Mouse (Mus musculus) cerebellum, postnatal 25 days (tissue): ENCODE data around the gene Smc1b.
"Not testable (repeated sequence)": the region's sequence is repeated elsewhere in the genome, so short reads cannot be mapped to it uniquely, and the experiment has no call there.

Source experiments
- DNase-seq, 2 experiments: peaks; one replicate each; pipeline ENCODE4 v3.0.0; 2021; ENCODE audit warnings: mixed read lengths in 2 of 2

Gene Smc1b

DNA sequence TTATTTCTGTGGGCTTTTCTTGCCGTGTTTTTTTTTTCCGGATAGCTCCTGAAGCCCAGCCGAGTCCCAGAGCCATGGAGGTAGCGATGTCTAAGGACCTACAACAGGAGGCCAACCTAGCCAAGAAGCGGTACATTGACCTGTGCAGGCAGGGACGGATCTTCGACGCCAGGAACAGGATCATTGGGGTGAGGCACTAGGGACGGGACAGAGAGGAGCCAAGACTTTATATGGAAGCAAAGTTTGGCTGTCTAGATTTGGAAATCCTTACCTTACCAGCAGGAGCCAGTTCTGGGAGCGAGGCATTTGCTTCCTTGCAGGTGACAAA, 393 bp upstream of the Smc1b start:
- DNase-seq: no peak

GRCm38 (mm10) chr15:85085641-85086040, 46.1 kb downstream of the Smc1b start:
- DNase-seq: no peak

GRCm38 (mm10) chr15:85072651-85073050, 59.1 kb downstream of the Smc1b start:
- no peak for DNase-seq

- DNase-seq: peak; percentile 44 to 60
Observed at GRCm38 (mm10) chr15:85070561-85070960, 61.2 kb downstream of the Smc1b start.

DNA sequence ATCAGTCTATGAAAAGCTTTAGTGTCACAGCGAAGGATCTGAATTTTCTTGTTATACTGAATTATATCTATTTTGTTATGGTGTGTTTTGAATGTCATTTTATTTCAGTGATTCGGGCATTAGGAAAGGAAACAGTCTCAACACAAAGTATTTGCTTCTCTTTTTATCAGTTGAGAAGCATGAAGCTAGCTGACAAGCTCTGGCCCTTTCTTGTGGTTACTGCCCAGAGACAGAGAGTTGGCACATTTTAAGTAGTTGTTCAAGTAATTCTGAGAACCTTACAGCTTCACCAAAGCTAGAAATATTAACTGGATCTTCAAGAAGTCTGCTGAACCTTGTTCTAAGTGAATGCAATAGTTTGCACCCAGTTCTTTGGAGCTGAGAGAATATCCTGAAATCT, 68.3 kb downstream of the Smc1b start:
- no peak for DNase-seq

GRCm38 (mm10) chr15:85055186-85055585, 76.6 kb downstream of the Smc1b start:
- DNase-seq: no peak

DNA sequence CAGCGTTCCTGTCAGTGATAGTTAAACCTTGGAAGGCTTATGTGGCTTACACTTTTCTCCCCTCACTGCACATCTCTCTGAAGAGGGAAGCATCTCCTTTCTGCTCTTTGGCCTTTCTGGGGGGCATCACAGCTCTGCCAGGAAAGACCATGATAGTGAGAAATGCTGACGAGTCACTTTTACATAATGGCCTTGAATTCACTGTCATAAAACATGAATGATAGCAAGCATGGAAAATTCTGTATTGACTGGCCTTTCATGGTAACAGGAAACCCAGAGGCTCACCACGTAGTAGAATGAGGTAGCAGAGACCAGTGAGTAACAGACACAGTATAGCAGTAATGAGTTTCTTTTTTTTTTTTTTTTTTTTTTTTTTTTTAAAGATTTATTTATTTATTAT, 77.7 kb downstream of the Smc1b start:
- no peak for DNase-seq

GRCm38 (mm10) chr15:85049758-85050157, 82.0 kb downstream of the Smc1b start:
- DNase-seq: no peak

- no peak for DNase-seq
Observed at GRCm38 (mm10) chr15:85047865-85048264, 83.9 kb downstream of the Smc1b start.

GRCm38 (mm10) chr15:85046230-85046950, 85.4 kb downstream of the Smc1b start:
- DNase-seq: no peak

DNA sequence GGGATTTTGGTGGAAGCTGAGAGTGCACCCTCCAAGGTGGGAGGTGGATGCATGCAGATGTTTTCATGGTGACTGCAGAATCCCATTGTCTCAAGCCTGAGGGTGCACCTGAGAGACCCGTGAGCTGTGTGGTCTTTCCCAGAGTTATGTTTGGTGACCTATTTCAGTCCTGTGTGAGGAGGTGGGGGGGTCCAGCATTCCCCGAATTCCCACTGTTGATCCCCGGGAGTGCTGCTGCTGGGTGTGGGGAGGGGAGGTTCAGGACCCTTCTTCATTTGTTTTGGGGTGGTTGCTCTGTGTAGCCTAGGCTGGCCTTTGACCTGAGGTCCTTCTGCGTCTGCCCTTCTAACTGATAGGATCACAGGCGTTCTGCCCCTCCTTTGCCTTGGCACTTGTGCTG, 88.0 kb downstream of the Smc1b start:
- no peak for DNase-seq

- DNase-seq: no peak
Observed at GRCm38 (mm10) chr15:85043116-85043515, 88.6 kb downstream of the Smc1b start.

GRCm38 (mm10) chr15:85042361-85042954, 89.3 kb downstream of the Smc1b start:
- DNase-seq: peak; percentile 35 to 61

DNA sequence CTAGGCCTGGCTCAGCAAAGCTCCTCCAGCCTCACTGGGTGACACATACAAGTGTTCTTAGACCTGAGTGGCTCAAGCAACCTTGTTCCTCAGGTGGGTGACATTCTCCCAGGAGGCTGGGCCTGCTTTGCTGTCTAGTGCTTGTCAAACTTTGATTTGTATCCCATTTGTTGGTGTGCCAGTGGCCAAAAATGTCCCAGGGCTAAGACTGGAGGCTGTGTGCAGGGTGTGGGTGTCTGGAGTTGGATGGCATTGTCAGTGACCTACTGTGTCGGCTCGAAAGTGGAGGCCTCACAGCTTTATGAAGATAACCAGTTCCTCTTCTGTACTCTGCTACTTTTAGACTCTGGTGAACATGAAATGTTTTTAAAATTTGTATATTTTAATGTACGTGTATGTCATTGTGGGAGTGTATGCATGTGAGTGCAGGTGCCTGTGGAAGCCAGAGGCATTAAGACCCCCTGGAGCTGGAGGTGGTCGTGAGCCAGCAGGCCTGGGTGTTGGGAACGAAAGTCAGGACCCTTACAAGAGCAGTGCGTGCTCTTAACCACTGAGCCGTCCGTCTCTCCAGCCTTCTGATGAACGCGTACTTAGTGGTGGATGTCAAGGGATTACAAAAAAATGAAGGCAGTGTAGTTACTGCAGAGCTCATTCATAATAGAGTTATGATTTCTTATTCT, 90.1 kb downstream of the Smc1b start:
- DNase-seq: no peak

DNA sequence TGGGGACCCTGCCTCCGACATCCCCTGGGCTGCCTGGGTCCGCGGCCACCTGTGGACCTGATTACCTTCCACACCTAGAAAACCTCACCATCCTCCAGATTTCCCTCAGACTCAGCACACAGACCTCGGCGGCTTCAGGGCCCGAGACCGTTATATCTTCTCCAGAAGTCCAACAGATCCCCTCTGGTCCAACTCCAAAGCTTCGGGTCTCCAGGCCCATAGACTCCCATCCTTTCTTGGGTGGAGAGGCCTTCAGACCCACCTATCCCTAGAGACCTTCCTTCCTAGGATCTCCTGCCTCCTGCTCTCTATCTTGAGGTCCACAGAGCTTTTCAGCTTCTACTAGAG, 94.4 kb downstream of the Smc1b start:
- DNase-seq: no peak

GRCm38 (mm10) chr15:85036566-85037342, 95.0 kb downstream of the Smc1b start:
- peak; percentile 98 to 99 for DNase-seq

DNA sequence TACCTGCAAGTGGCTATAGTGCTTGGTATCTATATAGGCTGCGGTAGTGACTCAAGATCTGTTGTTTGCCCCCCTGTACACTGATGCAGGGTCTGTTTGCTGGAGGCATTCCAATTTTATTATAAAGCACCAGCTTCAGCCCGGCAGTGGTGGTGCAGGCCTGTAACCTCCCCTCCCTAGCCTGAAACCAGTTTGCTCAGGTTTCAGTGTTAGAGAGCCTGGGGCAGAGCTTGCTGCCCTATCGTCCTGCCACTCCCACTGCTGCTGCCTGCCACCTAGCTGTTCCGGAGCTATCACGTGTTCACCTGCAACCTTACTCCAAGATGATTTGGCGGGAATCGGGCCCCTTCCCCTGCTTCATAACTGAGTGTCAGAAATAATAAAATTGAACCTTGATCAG, 97.8 kb downstream of the Smc1b start:
- not testable (repeated sequence) for DNase-seq

GRCm38 (mm10) chr15:85031866-85032265, 99.9 kb downstream of the Smc1b start:
- peak in 1 of 2 experiments; percentile 36 for DNase-seq

DNA sequence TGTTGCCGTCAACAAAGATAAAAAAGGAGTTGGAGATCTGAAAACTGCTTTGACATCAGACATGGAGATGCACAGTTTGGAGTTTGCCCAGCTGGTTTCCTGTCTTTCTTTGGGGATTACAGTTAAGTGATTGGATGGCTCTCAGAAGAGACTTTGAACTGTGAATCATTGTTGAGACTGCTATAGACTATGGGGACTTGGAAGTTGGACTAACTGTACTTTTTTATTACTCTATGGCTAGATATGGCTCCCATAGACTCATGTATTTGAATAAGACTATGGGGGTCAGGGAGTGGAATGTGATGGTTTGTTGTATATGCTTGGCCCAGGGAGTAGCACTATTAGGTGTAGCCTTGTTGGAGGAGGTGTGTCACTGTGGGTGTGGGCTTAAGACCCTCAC, 101.1 kb downstream of the Smc1b start:
- not testable (repeated sequence) for DNase-seq

DNA sequence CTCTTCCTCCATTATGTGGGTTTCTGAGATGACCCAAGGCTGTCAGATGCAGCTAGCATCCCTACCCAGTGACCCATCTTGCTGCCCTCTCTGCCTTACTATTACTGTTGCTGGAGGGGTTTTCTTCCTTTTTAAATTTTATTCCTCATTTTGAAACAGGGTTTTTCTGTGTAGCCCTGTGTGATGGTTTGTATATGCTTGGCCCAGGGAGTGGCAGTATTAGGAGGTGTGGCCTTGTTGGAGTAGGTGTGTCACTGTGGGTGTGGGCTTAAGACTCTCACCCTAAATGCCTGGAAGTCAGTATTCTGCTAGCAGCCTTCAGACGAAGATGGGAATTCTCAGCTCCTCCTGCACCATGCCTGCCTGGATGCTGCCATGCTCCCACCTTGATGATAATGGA, 103.1 kb downstream of the Smc1b start, which contains the start of gene Fam118a:
Gene Fam118a, plus strand, starts transcription at position 301 of the 400 bp plus-strand sequence.
- DNase-seq: not testable (repeated sequence)

DNA sequence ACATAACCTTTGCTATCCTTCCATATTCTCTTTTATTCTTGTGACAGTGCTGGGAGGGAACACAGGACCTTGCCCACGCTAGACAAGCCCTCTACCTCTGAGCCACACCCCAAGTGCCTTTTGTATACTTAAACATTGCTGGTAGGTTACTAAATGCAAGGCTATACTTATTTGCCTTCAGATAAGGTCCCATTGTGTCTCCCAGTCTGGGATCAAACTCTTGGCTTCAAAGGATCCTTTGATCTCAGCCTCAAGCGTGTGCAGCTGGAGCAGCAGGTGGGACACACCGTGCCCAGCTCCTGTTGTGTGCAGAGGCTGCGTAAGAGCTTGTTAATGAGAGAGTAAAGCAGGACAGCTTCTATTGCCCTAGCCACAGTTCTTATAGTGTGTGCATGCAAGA, 104.0 kb downstream of the Smc1b start:
- DNase-seq: no peak

DNA sequence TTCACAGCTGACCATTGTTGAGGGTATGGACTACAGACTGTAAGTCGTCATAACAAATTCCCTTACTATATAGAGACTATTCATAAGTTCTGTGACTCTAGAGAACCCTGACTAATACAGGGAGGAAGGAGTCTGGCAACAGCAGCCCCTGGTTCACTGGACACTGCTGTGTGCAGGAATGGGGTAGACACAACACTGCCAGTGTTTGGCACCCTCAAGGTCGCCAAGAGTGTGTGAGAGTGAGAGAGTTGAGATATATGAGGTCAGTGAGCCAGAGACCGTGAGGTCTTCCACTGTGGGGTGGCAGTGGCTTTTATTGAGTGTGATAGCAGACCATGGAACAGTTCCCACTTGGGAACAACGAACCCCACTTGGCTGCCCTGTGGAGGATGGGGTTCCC, 105.6 kb downstream of the Smc1b start:
- DNase-seq: no peak

DNA sequence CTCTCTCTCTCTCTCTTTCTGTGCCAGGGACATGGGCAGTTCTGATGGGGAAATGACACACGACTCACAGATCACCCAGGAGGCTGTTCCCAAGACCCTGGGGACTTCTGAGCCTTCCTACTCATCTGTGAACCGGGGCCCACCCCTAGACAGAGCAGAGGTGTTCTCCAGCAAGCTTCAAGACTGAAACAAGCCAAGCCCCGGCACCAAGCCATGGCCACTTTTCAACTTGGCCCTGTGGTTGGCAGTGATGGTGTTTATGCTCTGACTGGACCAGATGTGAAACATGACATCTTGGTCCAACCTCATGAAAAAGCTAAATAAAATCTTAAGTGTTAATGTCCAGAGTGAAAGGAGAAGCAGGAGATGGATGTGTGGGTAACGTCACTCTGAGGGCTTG, 109.6 kb downstream of the Smc1b start:
- no peak for DNase-seq
